Mouse (Mus musculus): ENCODE data around the gene Wnk1. TPM values are rescaled to one million over a fixed set of nuclear protein-coding genes. Genes with fewer than 3 reads are reported as not detected.

Gene Wnk1
- polyA plus RNA-seq, 1 experiment from 2014 or later, result 50.2 TPM

GRCm38 (mm10) chr6:120037636-120038365, 671 bp downstream of the Wnk1 start:
- peak overlapping the region; percentile 84 for H3K9ac ChIP-seq
- no peaks in the 10 kb centered on the region for H3K36me3 ChIP-seq
- peak; percentile 87 for ATAC-seq (ENCODE audit: insufficient read depth, low FRiP score, low read depth)
- peak overlapping the region; percentile 92 for H3K4me3 ChIP-seq (replicated peaks)
- H3K4me1 ChIP-seq, result peaks cover 4% of the 10 kb centered on the region; the same call in 1 of the 2 replicates
- WGBS, result under 1% methylated on average over 76 of the region's 85 CpGs
- H3K27ac ChIP-seq, result peak overlapping the region; percentile 99
- peak overlapping the region; percentile 81 for H3K4me2 ChIP-seq
- no peaks in the 10 kb centered on the region for H3K9me3 ChIP-seq
- H3K27me3 ChIP-seq (replicated peaks), result no peaks in the 10 kb centered on the region

GRCm38 (mm10) chr6:120037004-120037635, 1.4 kb downstream of the Wnk1 start:
- no peaks in the 10 kb centered on the region for H3K9me3 ChIP-seq
- no peak for ATAC-seq (ENCODE audit: insufficient read depth, low FRiP score, low read depth)
- peak overlapping the region; percentile 81 for H3K4me2 ChIP-seq
- WGBS, result under 1% methylated on average over 51 of the region's 51 CpGs
- peaks cover 4% of the 10 kb centered on the region; the same call in 1 of the 2 replicates for H3K4me1 ChIP-seq
- H3K9ac ChIP-seq, result peak overlapping the region; percentile 84
- peak overlapping the region; percentile 99 for H3K27ac ChIP-seq
- peak overlapping the region; percentile 92 for H3K4me3 ChIP-seq (replicated peaks)
- H3K36me3 ChIP-seq, result no peaks in the 10 kb centered on the region
- H3K27me3 ChIP-seq (replicated peaks), result no peaks in the 10 kb centered on the region

GRCm38 (mm10) chr6:120024577-120024976, 13.9 kb downstream of the Wnk1 start:
- Histone ChIP-seq H3K27me3 (replicated peaks) (no peaks in the 10 kb centered on the region), H3K27ac (no peak overlapping the region), H3K4me1 (0 out of 2 replicates have a peak, but pooled peaks cover 3% of the 10 kb centered on the region), H3K36me3 (0 out of 2 replicates have a peak, but pooled peaks cover 4% of the 10 kb centered on the region), H3K9ac (no peak overlapping the region), H3K4me2 (no peak overlapping the region), H3K9me3 (no peaks in the 10 kb centered on the region), H3K4me3 (replicated peaks) (no peak overlapping the region)
- ATAC-seq (ENCODE audit: insufficient read depth, low FRiP score, low read depth), result no peak

- WGBS, result 80% methylated on average over 1 of the region's 1 CpGs
- no peak overlapping the region for H3K27ac ChIP-seq
- no peaks in the 10 kb centered on the region for H3K27me3 ChIP-seq (replicated peaks)
- no peak overlapping the region for H3K4me3 ChIP-seq (replicated peaks)
- H3K4me2 ChIP-seq, result no peak overlapping the region
- H3K9ac ChIP-seq, result no peak overlapping the region
- 0 out of 2 replicates have a peak, but pooled peaks cover 4% of the 10 kb centered on the region for H3K36me3 ChIP-seq
- no peaks in the 10 kb centered on the region for H3K9me3 ChIP-seq
- no peak for ATAC-seq (ENCODE audit: insufficient read depth, low FRiP score, low read depth)
- H3K4me1 ChIP-seq, result 0 out of 2 replicates have a peak, but pooled peaks cover 3% of the 10 kb centered on the region
Measured at GRCm38 (mm10) chr6:120023746-120024145, 14.7 kb downstream of the Wnk1 start.

- Histone ChIP-seq H3K9me3 (no peaks in the 10 kb centered on the region), H3K36me3 (0 out of 2 replicates have a peak, but pooled peaks cover 4% of the 10 kb centered on the region), H3K4me1 (0 out of 2 replicates have a peak, but pooled peaks cover 3% of the 10 kb centered on the region), H3K4me2 (no peak overlapping the region), H3K4me3 (replicated peaks) (no peak overlapping the region), H3K27ac (no peak overlapping the region), H3K9ac (no peak overlapping the region), H3K27me3 (replicated peaks) (no peaks in the 10 kb centered on the region)
- 90% methylated on average over 3 of the region's 3 CpGs for WGBS
- ATAC-seq (ENCODE audit: insufficient read depth, low FRiP score, low read depth), result no peak
Measured at GRCm38 (mm10) chr6:120022042-120022441, 16.4 kb downstream of the Wnk1 start.

GRCm38 (mm10) chr6:120019697-120020096, 18.8 kb downstream of the Wnk1 start:
- Histone ChIP-seq H3K4me3 (replicated peaks) (no peak overlapping the region), H3K4me1 (no peaks in the 10 kb centered on the region), H3K4me2 (no peak overlapping the region), H3K27ac (no peak overlapping the region), H3K9me3 (no peaks in the 10 kb centered on the region), H3K9ac (no peak overlapping the region), H3K27me3 (replicated peaks) (no peaks in the 10 kb centered on the region), H3K36me3 (no peaks in the 10 kb centered on the region)
- ATAC-seq (ENCODE audit: insufficient read depth, low FRiP score, low read depth), result no peak
- 82% methylated on average over 2 of the region's 2 CpGs for WGBS

GRCm38 (mm10) chr6:120013125-120013524, 25.3 kb downstream of the Wnk1 start:
- no peak for ATAC-seq (ENCODE audit: insufficient read depth, low FRiP score, low read depth)
- H3K27ac ChIP-seq, result no peak overlapping the region

GRCm38 (mm10) chr6:120011440-120011839, 27.0 kb downstream of the Wnk1 start:
- WGBS, result 82% methylated on average over 1 of the region's 1 CpGs
- no peaks in the 10 kb centered on the region for H3K27me3 ChIP-seq (replicated peaks)
- no peak overlapping the region for H3K4me2 ChIP-seq
- peaks cover 3% of the 10 kb centered on the region; the same call in 1 of the 2 replicates for H3K4me1 ChIP-seq
- H3K9me3 ChIP-seq, result no peaks in the 10 kb centered on the region
- H3K27ac ChIP-seq, result no peak overlapping the region
- no peak overlapping the region for H3K9ac ChIP-seq
- H3K36me3 ChIP-seq, result no peaks in the 10 kb centered on the region
- ATAC-seq (ENCODE audit: insufficient read depth, low FRiP score, low read depth), result no peak
- H3K4me3 ChIP-seq (replicated peaks), result no peak overlapping the region

More at GRCm38 (mm10) chr6:120013125-120013524, 25.3 kb downstream of the Wnk1 start:
- Histone ChIP-seq H3K9ac (no peak overlapping the region), H3K4me2 (no peak overlapping the region), H3K4me1 (peaks cover 3% of the 10 kb centered on the region; the same call in 1 of the 2 replicates), H3K9me3 (no peaks in the 10 kb centered on the region), H3K27me3 (replicated peaks) (no peaks in the 10 kb centered on the region), H3K36me3 (no peaks in the 10 kb centered on the region), H3K4me3 (replicated peaks) (no peak overlapping the region)
- 80% methylated on average over 1 of the region's 1 CpGs for WGBS

- H3K9ac ChIP-seq, result no peak overlapping the region
- H3K36me3 ChIP-seq, result no peaks in the 10 kb centered on the region
- H3K4me3 ChIP-seq (replicated peaks), result no peak overlapping the region
- no peak overlapping the region for H3K27ac ChIP-seq
- WGBS, result 78% methylated on average over 1 of the region's 1 CpGs
- no peaks in the 10 kb centered on the region for H3K27me3 ChIP-seq (replicated peaks)
- peak; percentile 56; the same call in 1 of the 2 replicates for ATAC-seq (ENCODE audit: insufficient read depth, low FRiP score, low read depth)
- no peaks in the 10 kb centered on the region for H3K9me3 ChIP-seq
- peaks cover 3% of the 10 kb centered on the region; the same call in 1 of the 2 replicates for H3K4me1 ChIP-seq
- no peak overlapping the region for H3K4me2 ChIP-seq
Measured at GRCm38 (mm10) chr6:120011001-120011400, 27.5 kb downstream of the Wnk1 start.

- no peak overlapping the region for H3K4me3 ChIP-seq (replicated peaks)
- no peak overlapping the region for H3K27ac ChIP-seq
- no peak for ATAC-seq (ENCODE audit: insufficient read depth, low FRiP score, low read depth)
- H3K27me3 ChIP-seq (replicated peaks), result no peaks in the 10 kb centered on the region
- H3K4me2 ChIP-seq, result no peak overlapping the region
- H3K9ac ChIP-seq, result no peak overlapping the region
- no peaks in the 10 kb centered on the region for H3K9me3 ChIP-seq
- H3K36me3 ChIP-seq, result no peaks in the 10 kb centered on the region
- H3K4me1 ChIP-seq, result peaks cover 3% of the 10 kb centered on the region; the same call in 1 of the 2 replicates
Measured at GRCm38 (mm10) chr6:120010535-120010934, 27.9 kb downstream of the Wnk1 start.

- H3K27me3 ChIP-seq (replicated peaks), result no peaks in the 10 kb centered on the region
- no peak for ATAC-seq (ENCODE audit: insufficient read depth, low FRiP score, low read depth)
- H3K4me1 ChIP-seq, result no peaks in the 10 kb centered on the region
- no peak overlapping the region for H3K9ac ChIP-seq
- H3K9me3 ChIP-seq, result no peaks in the 10 kb centered on the region
- no peak overlapping the region for H3K4me3 ChIP-seq (replicated peaks)
- H3K4me2 ChIP-seq, result no peak overlapping the region
- H3K36me3 ChIP-seq, result peaks cover 3% of the 10 kb centered on the region; the same call in 1 of the 2 replicates
- H3K27ac ChIP-seq, result no peak overlapping the region
Measured at GRCm38 (mm10) chr6:120001718-120002117, 36.8 kb downstream of the Wnk1 start.

- Histone ChIP-seq H3K27ac (no peak overlapping the region), H3K4me1 (no peaks in the 10 kb centered on the region), H3K9me3 (no peaks in the 10 kb centered on the region), H3K27me3 (replicated peaks) (no peaks in the 10 kb centered on the region), H3K36me3 (peaks cover 5% of the 10 kb centered on the region; the same call in 1 of the 2 replicates), H3K4me3 (replicated peaks) (no peak overlapping the region), H3K9ac (no peak overlapping the region), H3K4me2 (no peak overlapping the region)
- no peak for ATAC-seq (ENCODE audit: insufficient read depth, low FRiP score, low read depth)
- WGBS, result 77% methylated on average over 1 of the region's 1 CpGs
Measured at GRCm38 (mm10) chr6:119996480-119996879, 42.0 kb downstream of the Wnk1 start.

Data from stomach, embryonic 15.5 days (tissue).